Mouse (Mus musculus) layer of hippocampus, postnatal 10 days (tissue): Measurements from ENCODE around the gene Zfp710. TPM values are rescaled to one million over a fixed set of nuclear protein-coding genes. Genes with fewer than 3 reads are reported as not detected.

ENCODE experiments used
- total RNA-seq, 2 experiments: library from RNA; stranded (reverse); gene quantifications; 2 replicates each; pipeline ENCODE4 v1.2.3; 2021

The Zfp710 gene
- total RNA-seq, 2 experiments from 2014 or later, result 18.3 to 19.8 TPM

Other genes starting within 250 kb of the Zfp710 start
- gene Mesp1, start 231.0 kb upstream of the Zfp710 start, total RNA-seq, result under 1 TPM in 1 of 2 experiments, not detected in 1; 0.57 TPM
- gene Mesp2, start 214.1 kb upstream of the Zfp710 start, total RNA-seq, result 1 to 10 TPM; 1.6 to 1.8 TPM
- gene Anpep, start 163.8 kb upstream of the Zfp710 start, total RNA-seq, result 1 to 10 TPM; 5.6 to 6.0 TPM
- gene Ap3s2, start 104.2 kb upstream of the Zfp710 start, total RNA-seq, result 10 to 100 TPM; 46.5 to 51.3 TPM
- 10 to 100 TPM; 12.2 to 13.1 TPM for gene Arpin, start 89.5 kb upstream of the Zfp710 start, total RNA-seq
- 10 to 100 TPM; 60.9 to 67.7 TPM for gene Idh2, start 90.6 kb downstream of the Zfp710 start, total RNA-seq
- gene Sema4b, start 162.0 kb downstream of the Zfp710 start, total RNA-seq, result 10 to 100 TPM; 30.4 to 30.7 TPM
- 10 to 100 TPM; 23.4 to 24.3 TPM for gene Cib1, start 208.0 kb downstream of the Zfp710 start, total RNA-seq
- gene Gdpgp1, start 208.1 kb downstream of the Zfp710 start, total RNA-seq, result 1 to 10 TPM; 6.4 to 6.7 TPM
- 1 to 10 TPM; 1.4 to 1.5 TPM for gene Ttll13, start 221.6 kb downstream of the Zfp710 start, total RNA-seq
- gene Ngrn, start 236.4 kb downstream of the Zfp710 start, total RNA-seq, result 10 to 100 TPM; 37.2 to 39.4 TPM
- 10 to 100 TPM; 23.0 to 25.6 TPM for gene Vps33b, start 244.8 kb downstream of the Zfp710 start, total RNA-seq